Mouse (Mus musculus): ENCODE results near the gene Gm20388.

Gm20388 gene

GRCm38 (mm10) chr8:120996905-120997581 is 1086.4 kb downstream of the Gm20388 start:
- DNase-seq (ENCODE audit: low spot score in 2 of 2), result no peak

GRCm38 (mm10) chr8:120997926-120998325 is 1087.3 kb downstream of the Gm20388 start:
- no peak for DNase-seq (ENCODE audit: low spot score in 2 of 2)

GRCm38 (mm10) chr8:120998966-120999365 is 1088.3 kb downstream of the Gm20388 start:
- no peak for DNase-seq (ENCODE audit: low spot score in 2 of 2)

DNA sequence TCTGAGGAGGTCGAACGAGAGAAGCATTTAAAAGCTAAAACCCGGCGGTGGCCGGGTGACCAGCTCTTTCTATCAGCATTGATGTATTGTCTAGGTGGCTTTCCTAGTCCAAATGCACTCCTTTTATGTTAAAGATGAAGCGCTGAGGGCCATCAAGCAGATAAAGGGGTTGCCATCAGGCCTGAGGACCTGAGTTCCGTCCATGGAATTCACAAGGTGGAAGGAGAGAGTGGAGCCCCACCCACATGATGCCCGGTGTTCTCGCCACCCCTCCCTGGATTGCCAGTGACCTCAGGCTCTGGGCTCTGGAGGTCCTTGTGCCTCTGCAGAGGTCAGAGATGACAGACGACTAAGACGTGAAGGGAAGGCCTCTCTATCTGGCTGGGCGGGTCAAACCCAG is 1091.3 kb downstream of the Gm20388 start:
- DNase-seq (ENCODE audit: low spot score in 2 of 2), result no peak

GRCm38 (mm10) chr8:121002871-121003539 is 1092.4 kb downstream of the Gm20388 start:
- no peak for DNase-seq (ENCODE audit: low spot score in 2 of 2)

DNA sequence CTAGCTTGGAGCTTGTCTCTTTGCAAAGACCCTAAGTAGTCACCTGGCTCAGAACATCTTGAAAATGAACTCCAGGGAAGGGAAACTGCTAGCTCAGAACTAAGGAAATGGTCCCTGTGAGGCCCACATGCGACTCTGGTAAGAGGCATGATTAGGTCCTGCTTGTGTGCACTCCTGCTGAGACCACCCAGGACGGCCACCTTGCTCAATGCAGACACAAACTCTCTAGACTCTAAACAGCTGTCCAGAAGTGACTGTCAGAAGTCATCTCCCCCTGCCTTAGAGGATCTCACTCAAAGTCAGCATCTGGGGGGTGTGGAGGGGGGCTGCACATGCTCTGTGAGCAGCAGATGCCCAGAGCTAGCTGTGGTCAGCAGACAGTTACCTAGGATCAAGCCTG is 1093.0 kb downstream of the Gm20388 start:
- DNase-seq (ENCODE audit: low spot score in 2 of 2), result no peak

GRCm38 (mm10) chr8:121013318-121013717 is 1102.7 kb downstream of the Gm20388 start:
- no peak for DNase-seq (ENCODE audit: low spot score in 2 of 2)

DNA sequence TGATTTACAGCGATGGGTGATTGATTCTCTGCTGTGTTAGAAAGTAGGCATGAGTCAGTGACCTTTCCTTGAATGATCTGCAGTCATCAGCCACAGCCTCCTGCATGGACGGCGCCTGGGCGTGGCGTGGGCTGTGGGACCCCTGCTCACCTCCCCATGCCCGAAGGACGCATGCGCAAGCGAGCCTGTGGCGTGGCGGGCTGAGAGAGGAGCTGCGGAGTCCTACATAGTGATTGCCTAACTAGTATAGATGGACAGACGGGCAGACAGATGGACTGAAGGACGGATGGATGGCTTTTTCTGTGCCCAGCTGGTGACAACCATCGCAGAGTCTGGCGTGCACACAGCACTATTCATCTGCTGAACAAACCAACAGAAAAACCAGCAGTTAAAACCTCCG is 1106.0 kb downstream of the Gm20388 start:
- no peak for DNase-seq (ENCODE audit: low spot score in 2 of 2)

DNA sequence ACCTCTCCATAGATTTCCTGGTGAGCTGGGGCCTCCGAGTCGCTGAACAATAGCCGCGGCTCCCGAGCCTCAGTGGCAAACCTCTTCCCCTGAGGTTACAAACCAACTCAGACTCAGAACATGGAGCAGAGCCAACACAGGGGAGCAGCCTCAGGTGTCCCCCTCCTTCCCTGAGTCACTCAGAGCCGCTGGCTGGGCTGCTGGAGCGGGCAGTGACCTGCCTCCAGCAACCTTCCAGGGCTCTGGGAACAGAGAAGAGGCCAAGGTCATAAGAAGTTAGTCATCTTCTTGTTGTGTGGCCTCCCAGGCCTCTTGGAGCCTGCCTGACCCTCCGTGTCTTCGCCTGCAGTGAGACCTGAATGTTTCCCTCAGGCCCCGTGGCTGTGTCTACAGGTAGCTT is 1107.6 kb downstream of the Gm20388 start:
- DNase-seq (ENCODE audit: low spot score in 2 of 2), result no peak

DNA sequence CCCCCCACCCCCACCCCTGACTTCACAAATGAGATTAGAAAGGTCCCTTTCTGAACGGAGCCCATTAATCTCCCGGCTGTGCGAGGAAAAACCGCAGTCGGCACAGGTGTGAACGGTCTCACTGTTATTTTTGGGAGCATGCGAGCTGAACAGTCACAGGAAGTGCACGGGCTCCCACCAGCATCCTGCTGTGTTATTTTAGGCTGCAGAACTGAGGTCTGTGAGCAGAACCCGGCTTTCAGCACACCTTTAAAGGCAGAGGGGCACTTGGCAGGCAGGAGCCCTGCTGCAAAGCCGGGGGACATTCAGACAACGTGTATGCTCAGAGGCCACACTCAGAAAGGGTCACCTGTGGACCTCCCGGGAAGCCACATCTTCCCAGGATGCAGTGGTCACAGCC is 1110.8 kb downstream of the Gm20388 start:
- no peak for DNase-seq (ENCODE audit: low spot score in 2 of 2)

- DNase-seq (ENCODE audit: low spot score in 2 of 2), result no peak
Observed at GRCm38 (mm10) chr8:121023003-121023402, 1112.4 kb downstream of the Gm20388 start.

DNA sequence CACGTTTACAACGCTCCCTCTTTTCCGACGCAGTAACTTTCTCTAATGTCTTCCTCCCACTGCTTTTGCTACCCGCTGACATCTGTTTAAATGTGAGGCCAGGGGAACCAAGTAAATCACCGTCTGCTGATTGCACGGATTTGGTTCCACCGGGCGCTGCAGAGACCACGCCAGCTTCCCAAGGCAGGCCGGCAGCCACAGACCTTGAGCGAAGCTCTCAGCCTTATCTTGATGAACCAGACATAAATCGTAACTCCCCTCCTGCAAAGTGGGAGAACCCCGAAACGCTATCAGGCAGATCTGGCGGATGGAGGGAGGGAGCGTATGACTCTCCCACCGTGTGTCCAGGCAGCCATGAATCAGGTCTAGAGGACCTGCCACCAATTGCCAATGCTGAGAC is 1113.1 kb downstream of the Gm20388 start:
- DNase-seq (ENCODE audit: low spot score in 2 of 2), result no peak

DNA sequence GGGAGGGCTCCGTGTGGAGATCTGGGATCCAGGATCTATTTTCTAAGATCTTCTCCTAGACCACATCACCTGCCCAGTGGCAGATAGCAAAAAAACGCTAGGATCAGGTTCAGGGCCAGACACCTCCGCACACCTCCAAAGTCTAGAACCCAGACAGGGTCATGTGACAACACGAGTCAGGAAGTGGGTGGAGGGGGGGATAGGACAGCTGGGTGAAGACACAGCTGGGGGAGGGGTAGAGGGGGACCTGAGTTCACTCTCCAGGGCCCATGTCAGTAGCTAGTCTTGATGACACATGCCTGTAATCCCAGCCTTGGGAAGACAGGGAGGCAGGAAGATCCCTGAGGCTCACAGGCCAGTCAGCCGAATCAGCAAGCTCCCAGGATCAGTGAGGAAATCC is 1114.8 kb downstream of the Gm20388 start:
- DNase-seq (ENCODE audit: low spot score in 2 of 2), result no peak

DNA sequence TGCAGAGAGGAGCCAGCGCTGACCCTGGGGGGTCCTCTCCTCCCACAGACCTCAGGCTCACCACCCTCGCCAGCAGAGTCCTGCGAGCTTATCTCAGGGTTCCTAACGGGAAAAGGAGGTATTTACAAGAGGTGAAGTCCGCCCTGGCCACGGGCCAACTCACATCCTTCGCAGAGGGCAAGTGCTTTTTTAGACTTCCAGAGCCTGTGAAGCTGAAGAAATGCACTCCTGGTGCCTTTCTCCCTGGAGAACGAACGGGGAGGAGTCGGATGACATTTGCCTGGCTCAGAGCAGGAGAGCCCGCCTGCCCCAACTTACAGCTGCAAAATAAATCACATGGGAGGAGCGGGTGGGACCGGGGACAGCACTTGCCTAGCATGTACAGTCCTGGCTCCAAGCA is 1117.1 kb downstream of the Gm20388 start:
- no peak for DNase-seq (ENCODE audit: low spot score in 2 of 2)

DNA sequence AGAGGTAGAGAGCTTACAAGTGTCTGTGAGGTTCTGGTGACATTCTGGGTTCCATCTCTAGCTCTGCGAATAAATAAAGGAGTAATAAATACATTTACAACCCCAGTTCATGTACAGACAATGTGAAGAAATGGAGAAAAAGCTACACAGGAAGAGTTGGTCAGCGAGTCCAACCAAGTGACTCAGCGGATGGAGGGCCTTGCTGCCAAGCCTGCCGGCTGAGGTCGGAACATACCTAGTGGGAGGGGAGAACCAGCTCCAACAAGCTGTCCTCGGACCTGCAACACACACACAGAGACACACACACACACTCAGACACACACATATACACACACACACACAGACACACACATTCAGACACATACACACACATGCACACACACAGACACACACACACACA is 1118.4 kb downstream of the Gm20388 start:
- DNase-seq (ENCODE audit: low spot score in 2 of 2), result no peak

- no peak for DNase-seq (ENCODE audit: low spot score in 2 of 2)
Observed at GRCm38 (mm10) chr8:121030496-121031040, 1119.9 kb downstream of the Gm20388 start.

- DNase-seq (ENCODE audit: low spot score in 2 of 2), result no peak
Observed at GRCm38 (mm10) chr8:121033299-121034013, 1122.8 kb downstream of the Gm20388 start.

DNA sequence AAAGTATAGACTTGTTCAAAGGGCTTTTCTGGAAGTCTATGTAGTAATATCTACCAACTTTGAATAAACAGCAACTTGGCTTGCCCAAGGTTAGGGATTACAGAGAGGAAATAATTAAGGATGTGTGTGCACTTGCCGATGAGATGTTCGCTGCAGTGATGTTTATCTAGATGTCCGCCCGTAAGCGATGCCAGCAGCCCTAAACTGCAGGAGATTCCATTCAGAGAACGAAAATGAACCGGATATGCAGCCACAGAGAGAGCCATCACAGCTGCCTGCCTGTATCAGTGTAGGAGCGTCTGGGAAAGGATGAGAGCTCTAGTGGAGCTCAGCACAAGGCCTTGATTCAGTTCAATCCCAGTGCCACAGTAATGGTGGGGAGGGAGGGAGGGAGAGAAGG is 1125.0 kb downstream of the Gm20388 start:
- DNase-seq (ENCODE audit: low spot score in 2 of 2), result no peak

DNA sequence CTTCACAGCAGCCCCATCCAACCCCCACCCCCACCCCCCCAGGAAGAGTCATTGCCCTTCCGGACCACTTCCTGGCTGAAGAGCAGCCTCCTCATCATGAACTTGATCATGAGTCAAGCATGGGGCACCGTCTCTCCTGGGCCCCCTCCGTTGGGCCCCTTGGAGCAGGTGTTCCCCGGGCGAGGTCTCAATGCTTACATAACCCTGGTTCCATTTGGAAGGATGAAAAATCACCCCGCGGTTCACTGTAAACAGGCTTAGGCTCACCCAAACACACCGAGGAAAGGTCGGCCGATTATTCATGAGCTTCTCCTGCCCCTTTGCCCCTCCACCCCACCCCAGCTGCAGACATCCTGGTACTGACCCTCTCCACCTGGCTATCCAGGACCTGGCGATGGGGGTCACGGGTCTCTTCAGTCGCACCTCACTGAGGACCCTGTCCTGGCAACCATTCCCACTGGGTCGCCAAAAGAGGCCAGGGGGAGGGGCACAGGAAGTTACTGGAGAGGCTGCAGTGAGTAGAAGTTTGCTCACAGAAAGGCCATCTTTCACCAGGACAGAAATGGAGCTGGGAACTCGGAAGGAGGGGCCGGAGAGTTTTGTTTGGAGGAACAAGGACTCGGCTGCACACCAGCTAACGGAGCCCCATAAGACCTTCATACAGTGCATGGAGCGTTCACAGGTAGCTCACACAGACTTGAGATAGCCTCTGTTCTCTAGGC is 1133.2 kb downstream of the Gm20388 start:
- DNase-seq (ENCODE audit: low spot score in 2 of 2), result no peak

DNA sequence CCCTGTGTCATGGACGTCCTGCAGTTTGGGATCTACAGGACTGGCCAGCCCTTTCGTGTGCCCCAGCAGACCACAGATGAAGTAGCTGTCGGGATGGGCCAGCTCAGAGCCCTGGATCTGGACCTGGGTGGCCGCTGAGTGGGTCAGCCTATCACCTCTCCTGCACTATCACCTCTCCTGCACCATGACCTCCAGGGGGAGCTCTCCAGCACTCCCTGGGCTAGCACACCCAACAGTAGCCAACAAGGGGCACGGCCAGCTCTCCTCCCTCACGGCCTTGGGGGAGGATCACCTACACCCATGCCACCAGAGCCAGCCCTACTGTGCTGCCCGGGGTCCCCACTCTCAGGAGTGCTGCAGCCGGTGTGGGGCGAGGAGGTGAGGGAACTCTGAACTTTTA is 1136.8 kb downstream of the Gm20388 start:
- DNase-seq (ENCODE audit: low spot score in 2 of 2), result no peak

DNA sequence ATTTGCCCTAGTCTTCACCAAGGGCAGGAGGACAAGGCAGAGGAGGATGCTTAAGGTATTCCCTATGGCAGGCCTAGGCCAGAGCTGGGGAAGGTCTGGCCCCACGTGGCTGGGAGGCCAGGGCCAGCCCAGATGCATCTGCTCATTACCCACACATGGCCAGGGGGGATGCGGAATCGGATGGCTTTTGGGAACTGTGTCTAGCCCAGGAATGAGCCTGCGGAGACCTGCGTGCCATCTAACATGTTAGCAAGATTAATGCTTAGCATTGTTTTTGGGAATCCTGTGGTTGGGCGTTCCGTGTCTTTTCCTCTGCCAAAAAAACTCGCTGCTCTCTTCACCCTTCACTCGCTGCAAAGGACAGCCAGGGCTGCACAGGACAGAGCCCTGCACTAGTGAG is 1147.4 kb downstream of the Gm20388 start:
- no peak for DNase-seq (ENCODE audit: low spot score in 2 of 2)

- no peak for DNase-seq (ENCODE audit: low spot score in 2 of 2)
Observed at GRCm38 (mm10) chr8:121059098-121059497, 1148.5 kb downstream of the Gm20388 start.
